Mouse (Mus musculus) C2C12 (cell line): ENCODE measurements around the gene Pigw. TPM values are rescaled to one million over a fixed set of nuclear protein-coding genes. Genes with fewer than 3 reads are reported as not detected.

Source experiments
- H3K27me3 ChIP-seq: one replicate; pipeline ENCODE4 v1.6.1; 2011; ENCODE audit not compliant: control insufficient read depth, insufficient read depth, insufficient read length
- H3K36me3 ChIP-seq: one replicate; pipeline ENCODE4 v1.6.1; 2011; ENCODE audit not compliant: control insufficient read depth, insufficient read depth
- H3K4me3 ChIP-seq: one replicate; pipeline ENCODE4 v1.5.1; 2011; ENCODE audit warnings: mild to moderate bottlenecking, control low read depth; ENCODE audit not compliant: poor library complexity, insufficient read depth, severe bottlenecking
- H3K79me2 ChIP-seq: one replicate; pipeline ENCODE4 v1.6.1; 2011; ENCODE audit not compliant: control insufficient read depth, insufficient read depth
- H3K79me3 ChIP-seq: one replicate; pipeline ENCODE4 v1.6.1; 2011; ENCODE audit warnings: low read depth, control low read depth
- H3ac ChIP-seq: one replicate; pipeline ENCODE3; 2011; ENCODE audit warnings: low read depth; ENCODE audit not compliant: control insufficient read depth, insufficient read length
- CEBPB ChIP-seq: IDR thresholded peaks from one replicate; pipeline ENCODE4 v1.6.1; 2011; ENCODE audit warnings: low read depth, mild to moderate bottlenecking, control low read depth, moderate library complexity
- CTCF ChIP-seq: IDR thresholded peaks from one replicate; pipeline ENCODE4 v1.5.1; 2011; ENCODE audit not compliant: control insufficient read depth, insufficient read depth, insufficient read length
- FOSL1 ChIP-seq: IDR thresholded peaks from one replicate; pipeline ENCODE4 v1.8.0; 2011; ENCODE audit warnings: mild to moderate bottlenecking, low read length; ENCODE audit not compliant: poor library complexity, insufficient read depth, severe bottlenecking
- MAX ChIP-seq: IDR thresholded peaks from one replicate; pipeline ENCODE4 v1.6.1; 2011; ENCODE audit warnings: mild to moderate bottlenecking, control low read depth
- MYOD1 ChIP-seq: IDR thresholded peaks from one replicate; pipeline ENCODE4 v1.6.1; 2011; ENCODE audit warnings: low read depth; ENCODE audit not compliant: control insufficient read depth, insufficient read length
- MYOG ChIP-seq: IDR thresholded peaks from one replicate; pipeline ENCODE4 v1.6.1; 2011; ENCODE audit not compliant: control insufficient read depth, insufficient read length; ENCODE audit errors: extremely low read depth
- USF1 ChIP-seq: IDR thresholded peaks from one replicate; pipeline ENCODE4 v1.6.1; 2011; ENCODE audit warnings: low read depth, mild to moderate bottlenecking, control low read depth, moderate library complexity
- polyA plus RNA-seq: library from polyadenylated mRNA; unstranded; fragments of >200 nt; fragmentation: generic; extraction: Trizol; gene quantifications from one replicate; pipeline ENCODE4 v1.2.1, GENCODE M21; 2012; ENCODE audit warnings: missing spikeins

Pigw gene
- polyA plus RNA-seq, 1 experiment, result 3.9 TPM

DNA sequence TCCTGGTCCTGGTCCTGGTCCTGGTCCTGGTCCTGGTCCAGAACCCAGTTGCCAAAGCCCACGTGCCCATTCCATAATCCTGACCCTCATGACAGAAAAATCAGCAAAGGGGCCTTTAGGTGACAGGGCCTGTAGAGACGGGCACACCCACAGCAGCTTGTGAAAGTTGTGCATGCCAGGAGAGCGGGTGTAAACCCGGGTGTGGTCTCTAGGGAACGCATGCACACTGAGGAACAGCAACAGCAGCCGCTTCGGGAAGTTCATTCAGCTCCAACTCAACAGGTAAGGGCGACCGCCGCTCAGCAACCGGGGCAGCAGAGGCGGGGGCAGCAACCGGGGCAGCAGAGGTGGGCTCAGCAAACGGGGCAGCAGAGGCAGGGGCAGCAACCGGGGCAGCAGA lies 13.0 kb upstream of the Pigw start:
- Histone ChIP-seq H3K4me3 (no peak overlapping the region), H3K27me3 (no peaks in the 10 kb centered on the region), H3K79me3 (no peaks in the 10 kb centered on the region), H3K79me2 (no peaks in the 10 kb centered on the region), H3K36me3 (peaks cover 87% of the 10 kb centered on the region), H3ac (no peak overlapping the region)
- TF ChIP-seq MYOD1 (no peak), CEBPB (no peak), MAX (no peak), USF1 (no peak), FOSL1 (no peak), MYOG (no peak)

GRCm38 (mm10) chr11:84891705-84892104 lies 11.6 kb upstream of the Pigw start:
- H3K79me3 ChIP-seq, result no peaks in the 10 kb centered on the region
- TF ChIP-seq USF1 (no peak), CTCF (no peak), MYOG (no peak), FOSL1 (no peak), MAX (no peak)
- peaks cover 83% of the 10 kb centered on the region for H3K36me3 ChIP-seq
- no peaks in the 10 kb centered on the region for H3K79me2 ChIP-seq
- H3ac ChIP-seq, result no peak overlapping the region
- H3K27me3 ChIP-seq, result no peaks in the 10 kb centered on the region
- H3K4me3 ChIP-seq, result no peak overlapping the region

DNA sequence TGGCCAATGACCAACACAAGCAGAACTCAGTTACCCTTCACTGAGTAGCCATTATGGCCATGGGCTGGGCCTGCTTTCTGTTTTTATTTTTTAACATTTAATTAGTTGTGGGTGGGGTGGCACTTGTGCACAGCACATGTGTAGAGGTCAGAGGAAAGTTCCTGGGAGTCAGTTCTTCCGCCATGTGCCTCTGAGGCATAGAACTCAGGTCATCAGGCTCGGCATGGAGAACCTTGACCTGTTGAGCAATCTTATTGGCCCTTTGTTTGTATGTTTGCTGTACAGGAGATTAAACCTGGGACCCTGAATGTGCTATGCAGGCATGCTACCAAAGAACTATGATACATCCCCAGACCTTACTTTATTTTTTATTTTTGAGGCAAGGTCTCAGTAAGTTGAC lies 9.4 kb upstream of the Pigw start:
- Histone ChIP-seq H3K4me3 (no peak overlapping the region), H3K79me2 (no peaks in the 10 kb centered on the region), H3ac (no peak overlapping the region), H3K79me3 (no peaks in the 10 kb centered on the region), H3K36me3 (peaks cover 86% of the 10 kb centered on the region), H3K27me3 (no peaks in the 10 kb centered on the region)
- TF ChIP-seq CEBPB, result no peak
- TF ChIP-seq USF1, result no peak
- no peak for TF ChIP-seq MYOG
- TF ChIP-seq MAX, result no peak
- TF ChIP-seq MYOD1, result no peak
- no peak for TF ChIP-seq FOSL1
- TF ChIP-seq CTCF, result no peak

GRCm38 (mm10) chr11:84888025-84888424 lies 7.9 kb upstream of the Pigw start:
- H3K79me2 ChIP-seq, result peaks cover under 1% of the 10 kb centered on the region
- H3K27me3 ChIP-seq, result no peaks in the 10 kb centered on the region
- peaks cover 90% of the 10 kb centered on the region for H3K36me3 ChIP-seq
- no peak overlapping the region for H3K4me3 ChIP-seq
- no peaks in the 10 kb centered on the region for H3K79me3 ChIP-seq
- TF ChIP-seq MYOG (no peak), CTCF (no peak), MAX (no peak), FOSL1 (no peak), CEBPB (no peak)
- no peak overlapping the region for H3ac ChIP-seq

GRCm38 (mm10) chr11:84886767-84887511 lies 6.9 kb upstream of the Pigw start:
- TF ChIP-seq MAX, result no peak
- TF ChIP-seq USF1, result no peak
- no peak for TF ChIP-seq CEBPB
- no peak for TF ChIP-seq MYOD1
- no peak for TF ChIP-seq MYOG
- no peak for TF ChIP-seq FOSL1
- no peak for TF ChIP-seq CTCF
- peaks cover 90% of the 10 kb centered on the region for H3K36me3 ChIP-seq
- H3K79me3 ChIP-seq, result peaks cover 4% of the 10 kb centered on the region
- H3K79me2 ChIP-seq, result peaks cover 11% of the 10 kb centered on the region
- H3K4me3 ChIP-seq, result no peak overlapping the region
- H3K27me3 ChIP-seq, result no peaks in the 10 kb centered on the region
- H3ac ChIP-seq, result no peak overlapping the region

GRCm38 (mm10) chr11:84886236-84886635 lies 6.2 kb upstream of the Pigw start:
- H3K4me3 ChIP-seq, result no peak overlapping the region
- TF ChIP-seq USF1, result no peak
- no peak for TF ChIP-seq MAX
- no peak for TF ChIP-seq MYOG
- TF ChIP-seq FOSL1, result no peak
- no peak for TF ChIP-seq CEBPB
- no peak for TF ChIP-seq CTCF
- no peak for TF ChIP-seq MYOD1
- no peak overlapping the region for H3ac ChIP-seq
- H3K79me2 ChIP-seq, result peaks cover 18% of the 10 kb centered on the region
- peaks cover 90% of the 10 kb centered on the region for H3K36me3 ChIP-seq
- H3K79me3 ChIP-seq, result peaks cover 11% of the 10 kb centered on the region
- no peaks in the 10 kb centered on the region for H3K27me3 ChIP-seq
